Mouse (Mus musculus): Measurements from ENCODE around the gene P2rx1.

DNA sequence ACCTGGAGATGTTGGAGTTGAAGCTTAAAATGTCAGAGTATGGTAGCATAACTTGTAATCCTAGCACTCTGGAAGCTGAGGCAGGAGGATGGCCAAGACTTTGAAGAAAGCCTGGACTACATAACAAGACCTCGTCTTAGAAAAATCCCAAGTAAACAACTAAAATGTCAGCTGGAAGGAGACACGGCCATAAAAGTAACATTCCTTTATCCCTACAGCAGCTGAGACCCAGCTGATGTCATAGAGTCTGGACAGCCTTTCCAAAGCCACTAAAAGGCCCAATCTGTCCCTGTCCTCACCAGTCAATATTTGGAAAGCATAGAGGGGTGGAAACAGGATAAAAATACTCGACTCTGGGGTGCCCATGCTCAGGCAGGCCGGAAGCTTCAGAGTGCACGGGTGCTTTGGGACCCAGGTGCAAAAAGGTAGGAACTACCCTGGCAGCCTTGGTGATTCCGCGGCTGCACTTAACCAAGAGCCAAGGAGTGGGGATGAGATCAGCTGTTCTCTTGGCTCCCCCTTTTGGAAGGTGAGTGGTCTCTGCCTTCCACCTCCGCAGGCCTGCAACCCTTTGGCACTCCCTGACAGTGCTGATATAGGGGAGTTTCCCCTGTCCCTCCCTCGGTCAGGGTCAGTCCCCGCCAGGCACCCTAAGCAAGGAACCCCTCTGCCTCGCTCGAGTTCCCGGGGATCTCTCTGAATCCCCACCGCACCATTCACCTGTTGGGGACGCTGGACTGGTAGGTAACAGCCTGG is 38.8 kb upstream of the P2rx1 start:
- TF ChIP-seq GATA1 (IDR thresholded peaks at IDR 0.05; ENCODE audit: borderline replicate concordance, low read length) (no peak), FLI1 (IDR thresholded peaks at IDR 0.05; ENCODE audit: low read length) (no peak)

All from megakaryocyte, embryonic 14.5 days (primary cell).